Mouse (Mus musculus): Measurements from ENCODE around the gene Cenpw. TPM values are rescaled to one million over a fixed set of nuclear protein-coding genes. Genes with fewer than 3 reads are reported as not detected.

Cenpw gene
- 1 to 10 TPM in 1 of 2 experiments, under 1 TPM in 1; 0.93 to 1.3 TPM for total RNA-seq (2021)
- long read RNA-seq, experiment 1, partial matches to known transcripts, result 0 of 3 reads
- long read RNA-seq, experiment 1, other reads (novel, unspliced or antisense), result 0 of 3 reads
- long read RNA-seq, experiment 2, full-length matches to known transcripts, result 5 of 5 reads
- long read RNA-seq, experiment 2, partial matches to known transcripts, result 0 of 5 reads
- long read RNA-seq, experiment 2, other reads (novel, unspliced or antisense), result 0 of 5 reads

- peak; percentile 81 to 83 for DNase-seq (ENCODE audit: low spot score in 2 of 2)
Measured at GRCm38 (mm10) chr10:30199916-30200826, at the start of gene Cenpw. TSS of gene Cenpw (minus strand) at chr10:30200560.

DNA sequence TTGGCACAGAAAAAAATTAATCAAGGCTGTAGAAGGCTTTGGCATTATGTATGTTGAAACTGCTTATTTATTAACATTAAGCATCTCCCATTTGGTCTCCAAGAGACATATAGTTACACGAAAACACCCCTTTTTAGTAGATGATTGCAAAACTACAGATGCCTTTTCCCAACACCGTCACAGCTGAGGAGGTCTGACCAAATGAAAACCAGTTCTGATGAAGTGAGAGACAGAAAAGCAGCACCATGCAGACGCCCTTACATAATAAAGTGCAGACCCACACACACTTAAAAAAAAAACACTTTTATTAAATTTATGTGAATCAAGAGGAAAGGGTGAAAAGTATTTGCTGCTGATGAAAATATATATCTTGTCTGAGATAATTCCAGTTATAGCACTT is 49.3 kb upstream of the Cenpw start:
- no peak for DNase-seq (ENCODE audit: low spot score in 2 of 2)

- no peak for DNase-seq (ENCODE audit: low spot score in 2 of 2)
Measured at GRCm38 (mm10) chr10:30199501-30199900, 859 bp downstream of the Cenpw start.

DNA sequence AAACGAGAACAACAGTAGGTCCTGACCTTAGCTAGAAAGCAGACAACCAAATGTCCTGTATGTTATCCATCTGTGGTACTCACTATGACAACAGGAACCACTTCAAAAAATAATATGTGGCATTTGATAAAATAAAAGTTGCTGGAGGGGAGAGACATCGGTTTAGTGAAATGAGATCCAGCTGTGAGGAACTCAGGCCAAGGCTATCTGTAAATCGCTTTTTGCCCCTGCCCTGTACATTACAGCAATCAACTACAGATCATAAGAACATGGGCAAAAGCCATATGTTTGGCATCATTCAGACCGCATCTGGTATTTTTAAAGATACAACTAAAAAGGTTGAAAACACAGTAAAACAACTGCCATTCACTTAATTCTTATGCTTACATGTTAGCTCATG is 32.7 kb downstream of the Cenpw start:
- no peak for DNase-seq (ENCODE audit: low spot score in 2 of 2)
